Mouse (Mus musculus) thymus, postnatal 36 days (tissue): Measurements from ENCODE around the gene Celf2.

Source experiments
- DNase-seq, 2 experiments: peaks; one replicate each; pipeline ENCODE4 v3.0.0; 2022; ENCODE audit warnings: mixed read lengths in 2 of 2

Celf2 gene

DNA sequence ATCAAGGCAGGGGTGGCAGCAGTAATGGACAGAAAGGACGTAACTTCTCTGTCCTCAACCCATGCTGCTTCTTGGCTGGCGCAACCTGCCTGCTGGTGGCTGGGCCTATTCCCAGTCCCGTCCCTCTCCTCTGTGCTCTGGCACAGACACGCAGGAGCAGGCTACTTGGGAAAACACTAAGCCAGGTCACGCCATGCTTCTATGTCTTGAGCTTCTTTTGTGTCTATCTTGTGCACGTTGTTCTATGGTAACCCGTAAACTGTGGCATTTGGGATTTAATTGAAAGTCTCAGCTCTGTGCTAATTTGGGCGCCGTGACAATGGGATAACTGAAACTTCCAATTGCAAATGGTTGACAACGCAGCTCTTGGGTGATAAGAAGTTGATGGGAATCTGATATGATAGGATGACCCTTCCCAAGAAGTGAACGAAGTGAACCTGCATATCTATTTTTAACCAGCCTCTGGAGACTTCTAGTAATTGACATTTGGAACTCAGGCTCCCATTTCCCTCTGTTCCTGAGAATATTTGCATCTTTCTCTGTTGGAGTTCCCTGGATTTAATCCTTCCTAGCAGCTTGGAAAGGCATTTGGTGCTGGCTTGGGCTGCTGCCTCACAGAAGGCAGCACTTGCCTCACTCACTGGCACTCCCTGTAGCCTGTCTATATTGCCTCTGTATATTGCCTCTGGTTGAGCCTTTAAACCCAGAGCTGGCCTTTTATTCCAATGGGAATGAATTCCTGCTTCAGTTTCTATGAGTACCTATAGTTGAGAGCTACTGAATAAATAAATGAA lies 335.9 kb downstream of the Celf2 start:
- DNase-seq, result no peak

DNA sequence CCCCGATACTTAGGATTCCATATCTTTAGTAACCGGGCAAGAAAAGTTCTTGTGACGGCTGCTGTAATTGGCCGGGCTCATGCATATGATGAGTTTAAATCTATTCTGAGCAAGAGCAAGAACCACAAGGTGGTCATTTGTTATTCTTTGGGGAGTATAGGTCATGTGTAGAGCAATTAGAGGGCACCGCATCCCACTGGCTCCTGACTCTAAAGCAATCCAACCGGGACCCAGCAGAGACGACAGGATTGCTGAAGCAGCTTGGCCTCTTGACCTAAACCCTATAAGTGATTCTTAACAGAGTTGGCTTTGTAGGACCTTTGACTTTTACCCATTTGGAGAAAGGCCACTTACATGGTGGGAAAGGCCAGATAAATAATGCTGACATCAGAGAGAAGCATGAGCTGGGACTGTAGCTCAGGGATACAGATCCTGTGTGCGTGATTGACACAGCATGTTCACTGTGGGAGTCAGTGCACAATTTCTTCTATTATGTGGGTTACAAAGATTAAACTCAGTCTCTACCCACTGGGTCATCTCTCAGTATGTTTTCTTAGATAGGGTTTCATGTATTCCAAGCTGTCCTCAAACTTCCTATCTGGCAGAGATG lies 338.2 kb downstream of the Celf2 start:
- no peak for DNase-seq

DNA sequence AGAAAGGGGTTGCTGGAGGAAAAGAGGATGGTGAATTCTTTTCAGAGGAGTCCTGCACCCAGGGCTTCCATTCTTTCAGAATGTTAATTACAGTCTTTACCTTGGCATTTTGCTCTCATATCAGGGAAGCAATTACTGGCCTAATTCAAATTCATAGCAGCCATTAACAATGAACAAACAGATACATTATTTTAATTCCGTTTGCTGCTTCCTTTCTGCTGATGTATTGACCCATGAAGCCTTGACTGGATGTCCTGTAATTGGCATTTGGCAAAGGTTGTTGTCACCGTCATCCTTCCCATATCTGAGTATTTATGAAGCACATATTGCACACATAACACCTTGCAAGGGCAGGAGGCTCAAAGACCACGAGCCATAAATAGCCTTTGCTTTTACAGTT lies 343.6 kb downstream of the Celf2 start:
- no peak for DNase-seq

DNA sequence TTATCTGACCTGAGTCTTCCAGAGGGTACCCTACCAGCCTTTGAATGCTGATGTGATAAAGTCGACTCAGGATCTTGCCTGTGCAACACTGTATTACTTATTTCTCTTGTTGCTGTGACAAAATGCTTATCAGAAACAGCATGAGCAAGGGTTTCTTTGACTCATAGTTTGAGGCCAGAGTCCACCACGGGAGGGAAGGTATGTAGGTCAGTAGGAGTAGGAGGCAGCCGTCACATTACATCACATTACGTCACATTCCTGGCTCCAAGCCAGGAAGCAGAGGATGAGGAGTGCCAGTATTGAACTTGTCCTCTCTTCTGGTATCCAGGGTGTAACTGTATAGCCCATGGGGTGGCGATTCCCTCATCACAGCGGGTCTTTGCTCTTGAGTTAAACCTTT lies 349.3 kb downstream of the Celf2 start:
- DNase-seq, result no peak

DNA sequence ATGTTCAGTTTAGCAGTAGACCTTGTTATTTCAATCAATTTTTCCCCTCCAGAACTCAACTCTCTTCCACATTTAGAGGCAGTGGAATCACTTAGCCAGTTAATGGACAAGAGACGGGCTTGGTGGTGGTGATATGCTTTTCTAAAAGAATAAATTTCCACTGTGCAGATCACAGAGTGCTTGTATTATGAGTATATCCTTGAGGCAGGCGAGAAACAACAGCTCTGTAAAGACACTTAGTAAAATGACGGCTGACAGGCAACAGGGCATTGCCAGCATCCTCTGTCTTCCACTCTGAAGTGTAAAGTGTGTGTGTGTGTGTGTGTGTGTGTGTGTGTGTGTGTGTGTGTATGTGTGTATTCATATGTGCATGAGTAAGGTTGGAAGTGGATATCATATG lies 362.1 kb downstream of the Celf2 start:
- no peak for DNase-seq

DNA sequence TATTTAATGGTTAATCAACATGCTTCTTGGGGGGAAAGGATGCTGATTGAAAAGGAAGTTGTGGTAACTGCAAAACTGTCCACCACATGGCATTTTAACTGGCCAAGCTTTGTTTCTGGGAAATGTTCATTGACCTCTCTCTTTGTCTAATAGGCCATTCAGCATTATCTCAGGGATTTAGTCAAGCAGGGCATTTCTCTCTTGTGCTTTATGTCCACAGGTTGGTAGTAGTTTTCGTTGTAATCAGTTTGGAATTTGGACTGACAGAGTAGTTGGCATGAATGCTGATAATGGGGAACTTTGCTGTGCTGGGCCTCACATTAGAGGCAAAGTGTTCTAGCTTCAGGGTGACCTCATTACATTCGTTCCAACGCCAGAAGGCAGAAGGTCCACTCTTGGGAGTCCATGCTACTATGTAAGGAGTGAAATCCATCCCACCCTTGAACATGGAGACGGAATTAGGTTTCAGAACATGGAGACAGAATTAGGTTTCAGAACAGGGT lies 363.8 kb downstream of the Celf2 start:
- no peak for DNase-seq

DNA sequence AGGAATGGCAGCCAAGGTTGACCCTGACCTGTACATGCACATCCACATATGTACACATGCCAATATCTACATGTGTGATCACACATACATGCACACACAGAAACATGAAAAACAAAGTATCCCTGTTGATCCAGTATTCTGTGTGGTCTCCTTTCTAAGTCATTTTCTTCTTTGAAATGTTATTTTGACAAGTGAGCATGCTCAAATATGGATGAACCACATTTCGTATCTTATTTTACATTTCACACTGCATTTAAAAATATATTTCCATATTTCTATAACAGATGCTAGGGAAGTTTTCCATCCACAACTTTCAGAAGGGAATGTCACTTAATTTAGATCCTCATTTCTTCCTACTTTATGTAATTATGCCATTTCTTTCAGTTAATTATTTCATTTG lies 364.5 kb downstream of the Celf2 start:
- DNase-seq, result no peak

DNA sequence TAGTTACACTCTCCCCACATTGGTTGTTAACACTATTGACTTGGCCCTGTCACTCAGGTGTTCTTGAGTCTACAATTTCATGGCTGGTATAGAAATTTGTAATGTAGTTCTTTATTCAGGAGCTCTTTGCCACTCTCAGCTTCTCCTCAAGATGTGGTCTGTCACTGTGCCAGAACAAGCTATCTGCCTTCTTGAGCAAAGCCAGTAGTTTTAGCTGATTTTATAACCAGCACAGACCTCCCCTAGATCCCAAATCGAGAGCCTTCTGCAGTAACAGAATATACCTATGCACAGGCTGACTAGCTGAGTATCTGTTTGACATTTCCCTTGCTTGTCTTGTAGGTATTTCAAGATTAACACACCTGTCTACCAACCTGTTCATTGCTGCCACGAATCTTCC lies 386.0 kb downstream of the Celf2 start:
- no peak for DNase-seq

DNA sequence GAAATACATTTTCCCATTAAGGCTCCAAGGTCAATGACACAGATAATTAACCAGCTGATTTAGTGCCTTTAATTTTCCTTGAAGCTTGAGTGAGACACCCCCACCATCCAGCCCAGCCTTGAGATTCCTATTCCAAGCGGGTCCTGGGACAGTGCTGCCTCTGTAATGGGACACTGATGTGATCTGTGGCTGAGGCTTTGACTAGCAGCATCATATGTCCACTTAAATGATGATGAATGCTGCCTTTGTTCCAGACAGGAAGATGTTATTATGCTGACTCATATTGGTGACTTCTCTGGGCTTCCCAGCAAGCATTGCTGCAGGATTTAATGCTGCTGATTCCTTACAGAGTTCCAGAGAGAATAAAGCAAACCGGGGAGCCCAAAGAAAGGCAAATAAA lies 393.6 kb downstream of the Celf2 start:
- no peak for DNase-seq

DNA sequence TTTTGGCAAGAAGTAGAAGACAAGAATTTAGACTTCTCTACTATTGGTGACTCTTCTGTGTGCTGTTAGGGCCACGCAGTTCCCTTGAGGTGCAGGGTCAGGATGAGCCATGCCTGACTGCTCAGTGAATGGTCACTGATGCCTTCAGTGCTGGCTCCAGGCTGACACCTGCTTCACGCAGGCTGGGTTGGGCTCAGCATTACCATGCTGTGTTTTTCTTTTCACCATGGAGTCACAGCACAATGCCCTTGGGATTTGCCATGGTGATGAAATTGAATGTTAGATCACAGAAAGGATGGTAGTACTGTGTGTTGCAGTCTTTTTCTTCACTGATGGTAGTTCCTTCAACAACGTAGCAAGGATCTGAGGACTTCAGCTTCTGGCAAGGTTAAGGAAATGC lies 394.2 kb downstream of the Celf2 start:
- DNase-seq, result no peak

DNA sequence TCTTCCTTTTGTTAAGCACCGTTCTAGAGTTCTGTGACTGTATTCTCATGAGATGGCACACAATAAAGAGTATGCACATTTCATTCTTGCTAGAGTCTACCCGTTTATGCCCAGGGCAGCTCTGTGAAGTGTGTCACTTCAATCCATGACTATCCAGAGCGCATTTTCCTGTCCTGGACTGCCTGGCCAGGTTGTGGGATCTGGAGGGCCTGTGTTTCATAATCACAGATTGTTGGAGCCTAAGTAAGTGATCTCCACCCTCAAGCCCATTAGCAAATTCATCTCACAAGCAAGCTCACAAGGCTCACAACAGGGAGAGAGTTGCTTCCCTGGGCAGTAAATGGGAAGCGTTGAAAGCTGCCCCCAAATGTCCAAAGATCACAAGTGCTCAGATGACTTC lies 395.6 kb downstream of the Celf2 start:
- no peak for DNase-seq

DNA sequence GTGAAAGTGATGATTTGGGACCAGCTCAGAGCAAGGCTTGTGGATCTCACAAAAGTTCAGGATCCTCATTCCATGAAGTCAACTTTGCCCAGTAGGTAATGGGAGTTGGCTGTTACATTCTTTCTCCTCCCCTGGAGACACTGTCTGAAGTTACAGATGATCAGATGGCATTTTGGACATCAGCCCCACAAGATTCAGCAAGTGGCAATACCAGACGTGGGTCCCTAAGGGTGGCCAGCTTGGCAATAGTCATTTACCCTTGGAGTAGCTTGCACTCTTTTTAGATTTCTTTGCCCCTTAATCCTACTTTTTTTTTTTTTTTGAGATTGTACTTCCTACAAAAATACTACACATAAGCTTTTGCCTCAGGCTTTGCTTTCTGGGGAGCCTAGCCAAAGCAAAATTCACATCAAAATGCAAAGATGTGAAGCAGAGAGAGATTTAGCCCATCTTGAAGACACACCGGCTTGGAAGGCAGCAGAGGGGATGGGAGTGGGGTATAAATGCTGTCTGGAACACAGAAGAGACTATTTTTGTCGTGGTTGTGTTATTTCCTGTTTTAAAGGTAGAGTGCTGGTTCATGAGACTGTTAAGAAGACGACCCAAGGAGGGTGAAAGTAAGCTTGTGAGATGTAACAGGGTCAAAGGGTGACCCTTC lies 397.1 kb downstream of the Celf2 start:
- DNase-seq, result no peak

DNA sequence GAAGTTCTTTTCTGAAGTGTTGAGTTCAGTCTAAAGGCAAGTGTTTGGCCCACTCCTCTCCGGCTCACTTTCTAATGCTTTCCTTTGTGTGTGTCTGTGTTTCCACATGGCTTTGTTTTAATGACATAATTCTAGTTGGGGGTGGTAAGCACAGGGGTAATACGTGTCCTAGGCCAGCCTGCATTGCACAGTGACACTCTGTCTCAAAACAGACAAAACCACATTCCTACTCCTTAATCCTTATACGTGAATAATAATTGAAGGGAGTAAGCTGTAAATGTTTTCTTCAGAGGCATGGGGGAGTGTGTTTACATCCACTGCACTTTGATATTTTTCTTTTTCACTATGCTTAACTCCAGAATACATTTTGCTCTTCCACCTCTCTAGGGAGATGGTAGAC lies 415.9 kb downstream of the Celf2 start:
- no peak for DNase-seq

DNA sequence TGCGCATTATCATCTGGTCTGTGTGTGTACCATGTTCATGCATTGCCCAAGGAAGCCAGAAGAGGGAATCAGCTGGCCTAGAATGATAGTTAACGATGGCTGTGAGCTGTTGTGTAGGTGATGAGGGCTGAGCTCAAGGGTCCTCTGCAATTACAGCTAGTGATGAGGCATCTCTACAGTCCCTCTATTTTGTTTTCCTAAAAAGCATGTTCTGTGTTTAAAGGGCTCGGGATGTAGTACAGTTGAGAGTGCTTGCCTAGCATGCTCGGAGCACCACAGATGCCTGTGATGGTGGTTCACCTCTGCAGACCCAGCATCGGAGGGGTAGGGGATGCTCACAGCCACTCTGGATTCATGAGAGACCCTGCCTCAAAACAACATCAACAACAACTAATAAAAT lies 416.7 kb downstream of the Celf2 start:
- no peak for DNase-seq

DNA sequence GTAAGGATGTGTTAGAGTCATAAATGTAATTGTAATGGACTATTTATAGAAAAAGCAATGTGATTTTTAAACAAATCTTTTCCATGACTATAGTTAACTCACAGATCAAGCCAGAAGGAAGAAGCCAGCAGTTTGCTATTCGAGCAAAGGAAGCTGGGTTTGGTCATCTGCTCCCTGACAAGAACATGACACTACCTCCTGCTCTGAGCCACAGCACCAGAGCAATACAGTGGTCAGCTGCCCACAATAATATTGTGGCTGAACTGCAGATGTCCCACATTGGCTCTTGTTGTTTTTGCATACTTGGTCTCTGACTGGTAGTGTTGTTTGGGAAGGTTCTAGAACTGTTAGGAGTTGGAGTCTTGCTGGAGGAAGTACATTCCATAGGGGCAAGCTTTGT lies 418.9 kb downstream of the Celf2 start:
- DNase-seq, result no peak

DNA sequence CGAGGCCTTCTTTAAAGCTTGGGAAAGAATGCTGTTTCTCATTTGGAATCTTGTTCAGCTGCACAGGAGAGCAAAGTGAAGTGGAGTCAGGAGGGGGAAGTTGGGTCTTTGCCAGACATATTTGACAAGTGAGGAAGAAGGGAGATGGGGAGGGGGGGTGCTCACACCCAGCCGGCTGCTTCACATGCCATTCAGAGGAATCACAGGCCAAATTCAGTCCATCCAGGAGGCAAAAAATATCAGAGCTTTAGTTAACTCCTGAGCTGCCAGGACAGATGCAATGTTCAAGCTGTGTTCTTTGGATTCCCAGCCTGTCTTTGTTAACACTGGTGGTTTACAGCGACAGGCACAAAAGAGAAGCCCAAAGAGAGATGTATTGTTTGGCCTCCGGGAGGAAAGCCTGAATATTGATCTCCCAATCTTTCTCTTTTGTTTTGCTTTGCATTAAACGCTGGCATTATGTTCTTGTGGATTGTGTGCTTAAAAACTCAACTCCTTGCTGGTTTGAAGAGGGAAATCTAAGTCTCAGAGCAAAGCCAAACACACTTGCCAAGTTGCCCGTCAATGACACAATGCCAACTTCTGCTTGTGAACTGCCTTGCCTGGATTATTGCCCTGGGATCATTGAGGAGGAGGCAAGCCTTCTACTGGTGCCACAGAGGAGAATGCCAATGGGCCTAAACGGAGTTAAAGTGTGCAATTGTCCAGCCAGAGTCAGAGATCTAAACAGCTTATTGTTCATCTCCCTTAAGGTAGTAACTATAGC lies 420.1 kb downstream of the Celf2 start:
- DNase-seq, result no peak

DNA sequence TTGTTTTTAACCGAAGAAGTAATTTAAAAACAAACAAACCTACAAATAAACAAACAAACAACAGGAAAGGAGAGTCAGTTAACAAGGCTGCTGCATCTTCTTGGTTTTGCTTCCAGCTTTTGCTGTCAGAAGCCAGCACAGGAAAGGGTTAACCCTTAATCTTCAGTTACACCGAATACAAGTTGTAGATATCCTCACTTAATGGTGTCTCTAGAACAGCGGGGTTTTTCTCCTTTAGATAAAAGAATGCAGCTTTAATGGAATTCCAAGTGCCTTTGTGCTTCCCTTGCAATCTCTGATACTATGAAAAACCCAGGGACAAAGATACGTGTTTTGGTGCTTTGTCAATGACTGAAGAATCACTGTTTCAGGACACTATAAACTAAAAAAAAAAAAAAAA lies 420.8 kb downstream of the Celf2 start:
- DNase-seq, result no peak

DNA sequence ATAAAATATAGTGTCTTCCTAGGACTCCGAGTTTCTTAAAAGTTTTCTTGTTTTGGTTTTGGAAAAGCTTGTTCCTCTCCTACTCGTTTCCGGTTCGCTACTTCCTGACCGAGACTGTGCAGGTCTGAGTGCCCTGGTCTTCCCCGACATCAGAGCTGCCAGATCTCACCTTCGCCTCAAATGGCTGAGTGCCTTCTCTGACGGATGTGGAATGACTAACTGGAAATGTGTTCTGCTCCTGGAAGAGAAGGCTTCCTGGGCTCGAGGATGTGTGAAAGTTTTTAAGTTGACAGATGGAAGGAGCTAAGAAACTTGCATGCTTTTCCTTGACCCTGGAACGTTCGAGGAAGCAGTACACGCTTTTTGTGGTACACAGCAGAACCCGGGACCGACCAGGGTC lies 421.9 kb downstream of the Celf2 start:
- no peak for DNase-seq

DNA sequence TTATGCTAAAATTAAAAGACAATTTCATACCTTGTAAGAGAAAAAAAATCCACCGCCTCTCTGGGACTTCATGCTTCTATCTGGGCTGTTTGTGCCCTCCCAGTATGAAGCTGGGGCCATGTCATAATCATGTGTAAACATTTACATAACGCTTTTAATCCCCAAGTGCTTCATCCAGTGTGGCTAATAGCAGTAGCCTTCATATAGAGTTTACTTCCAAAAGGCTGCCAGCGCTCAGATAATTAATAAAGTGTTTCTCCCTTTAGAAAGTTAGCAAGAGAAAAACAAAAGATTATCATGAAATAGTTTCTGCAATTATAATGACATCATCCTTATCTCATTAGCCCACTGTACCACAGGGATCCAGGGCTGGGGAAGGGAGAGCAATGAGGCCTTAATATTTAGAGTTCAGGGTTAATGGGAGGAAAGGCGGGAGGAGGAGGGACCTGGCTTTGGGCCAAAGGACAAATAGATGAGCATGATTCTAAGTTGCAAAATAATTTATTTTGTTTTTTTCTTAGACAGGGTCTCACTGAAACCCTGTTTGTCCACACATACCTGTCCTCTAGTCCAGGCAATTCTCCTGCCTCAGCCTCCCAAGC lies 425.8 kb downstream of the Celf2 start:
- DNase-seq, result no peak

DNA sequence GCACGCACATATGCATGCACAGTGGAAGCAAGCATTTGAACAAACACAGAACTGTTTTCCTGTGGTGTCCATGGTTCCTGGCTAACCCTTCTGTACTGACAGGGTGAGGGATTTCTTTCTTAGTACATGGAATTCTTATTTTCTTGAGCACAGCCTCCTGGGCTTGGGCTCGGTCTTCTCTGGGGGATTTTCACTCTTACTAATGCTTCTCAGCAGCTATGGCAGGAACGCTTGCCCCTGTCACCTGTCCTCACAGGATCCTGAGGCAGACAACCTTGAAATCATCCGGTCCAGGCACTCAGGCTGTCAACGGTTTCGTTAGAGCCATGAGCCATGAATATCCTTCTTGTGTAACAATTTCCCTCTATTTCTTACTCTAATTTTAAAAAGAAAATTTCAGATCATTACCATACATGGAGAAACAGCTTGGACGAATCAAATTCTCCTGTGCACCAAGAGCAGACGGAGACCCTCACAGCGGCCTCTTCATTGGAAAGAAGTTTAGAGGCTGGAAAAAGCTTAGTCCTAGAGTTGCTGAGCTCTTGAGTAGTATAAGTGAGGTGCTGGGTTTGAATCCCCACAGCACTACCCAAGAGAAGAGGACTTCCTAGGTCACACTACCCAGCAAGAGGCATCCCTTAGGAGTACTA lies 426.9 kb downstream of the Celf2 start:
- DNase-seq, result no peak

DNA sequence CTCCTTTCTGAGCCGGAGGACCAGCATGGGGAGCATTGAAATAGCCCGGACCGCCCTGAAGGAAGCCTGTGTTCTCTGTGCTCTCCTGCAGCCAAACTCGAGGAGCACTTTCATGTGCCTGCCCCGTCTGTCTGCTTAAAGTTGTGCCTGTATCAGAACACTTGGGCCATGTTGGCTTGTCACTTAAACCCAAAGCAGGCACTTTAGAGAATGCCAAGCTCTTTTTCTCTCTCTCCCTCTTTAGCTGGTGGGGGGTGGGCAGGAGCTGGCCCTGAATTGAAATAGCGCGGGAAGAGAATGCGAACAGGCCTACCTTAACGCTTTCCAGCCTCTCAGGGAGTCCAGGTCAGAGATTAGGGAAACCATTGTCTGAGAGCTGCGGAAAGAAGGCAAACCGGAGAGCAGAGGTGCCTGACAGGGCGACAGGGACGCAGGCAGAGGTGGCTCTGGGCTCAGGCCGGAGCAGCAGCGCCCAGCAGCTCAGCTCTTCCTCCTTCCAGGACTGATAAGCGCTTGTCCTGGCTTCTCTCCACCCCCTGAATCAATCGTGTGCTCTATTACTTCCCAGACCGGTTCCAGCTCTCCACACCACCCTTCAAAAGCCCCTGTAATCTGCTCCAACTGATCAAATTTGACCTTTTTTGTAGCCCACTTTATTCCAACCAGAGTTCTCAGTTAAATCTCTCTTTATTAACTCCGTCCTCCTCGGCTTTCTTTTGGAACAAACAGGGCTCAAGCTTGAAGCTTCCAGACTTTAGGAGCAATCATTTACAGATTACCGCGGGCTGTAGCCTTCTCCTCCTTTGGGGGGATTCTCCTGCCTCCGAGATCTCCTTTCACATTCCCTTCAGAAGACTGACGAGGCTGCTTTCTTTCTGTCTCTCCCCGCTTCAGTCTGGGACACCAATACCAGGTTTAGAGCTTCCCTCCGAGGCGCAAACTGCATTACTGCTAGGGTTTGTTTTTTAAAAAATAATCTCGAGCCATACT lies 428.3 kb downstream of the Celf2 start:
- DNase-seq, result no peak
